Mouse (Mus musculus): Measurements from ENCODE around the gene Cyp4f15.

DNA sequence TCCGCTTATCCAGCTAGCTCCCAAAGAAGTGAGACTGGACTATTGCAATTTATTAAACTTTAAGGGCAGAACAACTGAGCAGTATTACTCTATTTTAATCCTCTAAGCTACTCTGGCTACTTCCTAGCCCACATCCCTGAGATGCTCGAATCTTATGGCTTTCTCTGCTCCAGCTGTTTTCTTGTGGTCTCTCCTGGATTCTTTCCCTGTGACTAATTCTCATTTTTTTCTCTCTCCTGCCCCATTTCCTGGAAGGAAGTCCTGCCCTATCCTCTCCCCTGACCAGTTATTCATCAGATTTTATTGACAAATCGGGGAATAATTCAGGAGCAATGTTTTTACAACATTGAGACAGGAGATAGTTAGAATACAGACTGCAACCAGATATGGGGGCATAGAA, 28.4 kb upstream of the Cyp4f15 start:
- TF ChIP-seq CTCF (IDR thresholded peaks at IDR 0.05; ENCODE audit: extremely low read depth, insufficient read depth, insufficient read length, insufficient replicate concordance): no peak
- no peak for TF ChIP-seq POLR2A (IDR thresholded peaks at IDR 0.05; ENCODE audit: low read depth, low read length)

All from spleen, adult 2 months (tissue).